In genomic region chr9:116350804-116351547, GRCm38 (mm10) we compare ENCODE assay signal across 10 mouse cellular contexts.
DNase-seq lines count a peak whose midpoint lies in the region; ATAC-seq lines count a peak whose summit lies in the region.
"Had no signal": no experiment of that assay in that cellular context is flagged by ENCODE, and none has a peak within 500 bp of the region (broad histone marks: within the 10 kb centered on the region; RNA-seq: fewer than 3 reads in every experiment).

No protein-coding gene starts in this region.

- ATAC-seq in lung, embryonic 16.5 days (ENCODE audit: low read depth), result no peak
- ATAC-seq in embryonic facial prominence, embryonic 15.5 days (ENCODE audit: insufficient number of reproducible peaks, low FRiP score, low TSS enrichment, low read depth), result no peak
- peak; percentile 79 for ATAC-seq in megakaryocyte, adult 5-6 weeks (ENCODE audit: poor library complexity, severe bottlenecking)
- no peak for ATAC-seq in erythroid progenitor cell, adult 5-6 weeks (replicated peaks; ENCODE audit: low FRiP score, poor library complexity, severe bottlenecking)
- no peak for ATAC-seq in forebrain, embryonic 11.5 days (replicated peaks; ENCODE audit: low FRiP score)

- H3K4me1 ChIP-seq in lung, embryonic 16.5 days (replicated peaks; ENCODE audit: control insufficient read depth, insufficient read depth, low read length), result peaks cover 7% of the 10 kb centered on the region; the same call in 1 of the 2 replicates
- 0 out of 2 replicates have a peak, but pooled peaks cover 5% of the 10 kb centered on the region for H3K4me1 ChIP-seq in embryonic facial prominence, embryonic 15.5 days
- H3K4me1 ChIP-seq in forebrain, embryonic 11.5 days (replicated peaks; ENCODE audit: control insufficient read depth, insufficient read depth, low read length), result no peaks in the 10 kb centered on the region
- H3K4me1 ChIP-seq: heart, embryonic 15.5 days; megakaryocyte, embryonic 14.5 days had no signal

- H3K36me3 ChIP-seq in lung, embryonic 16.5 days (ENCODE audit: control insufficient read depth, insufficient read depth, low read length), result no peaks in the 10 kb centered on the region
- no peaks in the 10 kb centered on the region for H3K36me3 ChIP-seq in embryonic facial prominence, embryonic 15.5 days
- no peaks in the 10 kb centered on the region for H3K36me3 ChIP-seq in forebrain, embryonic 11.5 days (ENCODE audit: control insufficient read depth, insufficient read depth, low read length)
- H3K36me3 ChIP-seq: heart, embryonic 15.5 days had no signal

- intact Hi-C loops in heart, postnatal 36 days (cut with DNase I), result no loop called here

- WGBS in lung, embryonic 16.5 days, result 33% methylated on average over 10 of the region's 10 CpGs
- 55% methylated on average over 10 of the region's 10 CpGs for WGBS in embryonic facial prominence, embryonic 15.5 days
- WGBS in forebrain, embryonic 11.5 days, result 84% methylated on average over 10 of the region's 10 CpGs

- no peak overlapping the region for H3K4me3 ChIP-seq in lung, embryonic 16.5 days (ENCODE audit: low read length)
- H3K4me3 ChIP-seq in embryonic facial prominence, embryonic 15.5 days (replicated peaks), result no peak overlapping the region
- H3K4me3 ChIP-seq in forebrain, embryonic 11.5 days (ENCODE audit: low read depth, low read length), result no peak overlapping the region
- H3K4me3 ChIP-seq: heart, embryonic 15.5 days; megakaryocyte, embryonic 14.5 days had no signal

- no peak overlapping the region for H3K9ac ChIP-seq in lung, embryonic 16.5 days (ENCODE audit: low read length)
- no peak overlapping the region for H3K9ac ChIP-seq in embryonic facial prominence, embryonic 15.5 days
- no peak overlapping the region for H3K9ac ChIP-seq in forebrain, embryonic 11.5 days (ENCODE audit: low read length)
- H3K9ac ChIP-seq: heart, embryonic 15.5 days had no signal

- no peaks in the 10 kb centered on the region for H3K9me3 ChIP-seq in lung, embryonic 16.5 days (ENCODE audit: control insufficient read depth, low read length)
- no peaks in the 10 kb centered on the region for H3K9me3 ChIP-seq in embryonic facial prominence, embryonic 15.5 days (replicated peaks)
- no peaks in the 10 kb centered on the region for H3K9me3 ChIP-seq in forebrain, embryonic 11.5 days (ENCODE audit: control insufficient read depth, low read length)
- H3K9me3 ChIP-seq: heart, embryonic 15.5 days had no signal

- peak; percentile 87 for DNase-seq in heart, adult 11 months
- DNase-seq in heart, postnatal 36 days, result no peak
- no peak for DNase-seq in lung, postnatal 14 days
- no peak for DNase-seq in forebrain, embryonic 11.5 days (ENCODE audit: low spot score)

- peak overlapping the region; percentile 34 for H3K27ac ChIP-seq in lung, embryonic 16.5 days (ENCODE audit: low read length)
- H3K27ac ChIP-seq in embryonic facial prominence, embryonic 15.5 days (replicated peaks), result peak overlapping the region; percentile 58; the same call in 1 of the 2 replicates
- no peak overlapping the region for H3K27ac ChIP-seq in forebrain, embryonic 11.5 days (ENCODE audit: low read depth, low read length)
- H3K27ac ChIP-seq: heart, embryonic 15.5 days had no signal

- peaks cover 3% of the 10 kb centered on the region; the same call in 1 of the 2 replicates for H3K27me3 ChIP-seq in lung, embryonic 16.5 days (ENCODE audit: control insufficient read depth, insufficient read depth, low read depth, low read length)
- no peaks in the 10 kb centered on the region for H3K27me3 ChIP-seq in embryonic facial prominence, embryonic 15.5 days
- H3K27me3 ChIP-seq in forebrain, embryonic 11.5 days (ENCODE audit: control insufficient read depth, insufficient read depth, low read length), result no peaks in the 10 kb centered on the region
- H3K27me3 ChIP-seq: heart, embryonic 15.5 days; megakaryocyte, embryonic 14.5 days had no signal

- no peak overlapping the region for H3K4me2 ChIP-seq in lung, embryonic 16.5 days (ENCODE audit: low read depth, low read length)
- no peak overlapping the region for H3K4me2 ChIP-seq in embryonic facial prominence, embryonic 15.5 days (replicated peaks)
- H3K4me2 ChIP-seq in forebrain, embryonic 11.5 days (ENCODE audit: low read depth, low read length, severe bottlenecking), result no peak overlapping the region
- H3K4me2 ChIP-seq: heart, embryonic 15.5 days had no signal
